Mouse (Mus musculus): Measurements from ENCODE around the gene Pcp4.

DNA sequence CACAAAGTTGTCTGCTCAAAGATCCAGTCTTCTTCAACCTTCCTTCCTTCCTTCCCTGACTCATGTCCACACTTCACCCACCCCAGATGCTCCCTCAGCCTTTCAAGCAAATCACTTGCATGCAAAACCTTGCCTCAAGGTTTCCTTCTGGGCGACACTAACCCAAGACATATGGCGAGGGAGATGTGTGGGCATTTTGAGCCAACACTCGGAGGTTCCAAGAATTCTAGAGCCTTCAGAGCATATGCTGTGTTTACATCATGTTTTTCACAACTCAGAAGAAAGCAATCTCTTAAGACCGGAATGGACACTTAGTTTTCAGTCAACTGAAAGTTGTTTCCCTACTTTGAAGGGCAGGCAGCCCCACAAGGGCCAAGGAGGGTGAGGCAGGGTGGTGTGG, 67.9 kb downstream of the Pcp4 start:
- TF ChIP-seq GATA1 (IDR thresholded peaks at IDR 0.05; ENCODE audit: low read length) = no peak
- no peak for TF ChIP-seq TAL1 (IDR thresholded peaks at IDR 0.05; ENCODE audit: low read length)

Measured in erythroblast, embryonic 14.5 days (primary cell).